Mouse (Mus musculus): Measurements from ENCODE around the gene Lsp1. TPM values are rescaled to one million over a fixed set of nuclear protein-coding genes. Genes with fewer than 3 reads are reported as not detected.

Lsp1 gene
- total RNA-seq, 1 experiment: 13.7 TPM

- no peak overlapping the region for H3K9ac ChIP-seq (ENCODE audit: insufficient read depth, low read depth, low read length, poor library complexity, severe bottlenecking)
- H3K27ac ChIP-seq (ENCODE audit: insufficient read depth, low read depth, low read length, poor library complexity, severe bottlenecking): no peak overlapping the region
- no peaks in the 10 kb centered on the region for H3K4me1 ChIP-seq (ENCODE audit: control insufficient read depth in 2 of 2, insufficient read depth in 2 of 2, low read length in 2 of 2, poor library complexity in 1 of 2)
- in situ Hi-C loops (cut with MboI; ENCODE audit: low sequenced_read_pairs in 2 of 2, unreplicated experiment in 2 of 2): no loop called here
- no peaks in the 10 kb centered on the region for H3K36me3 ChIP-seq (ENCODE audit: control insufficient read depth, insufficient read depth, low read length, poor library complexity, severe bottlenecking)
- no peak for DNase-seq (ENCODE audit: low read depth, low spot score)
- H3K9me3 ChIP-seq (ENCODE audit: control insufficient read depth, insufficient read depth, low read depth, low read length): no peaks in the 10 kb centered on the region
- H3K4me3 ChIP-seq (ENCODE audit: insufficient read depth in 1 of 2, low read depth in 1 of 2, low read length in 2 of 2, poor library complexity in 1 of 2, severe bottlenecking in 1 of 2): no peak overlapping the region
- no peak for TF ChIP-seq CHD2 (IDR thresholded peaks at IDR 0.05; ENCODE audit: low read depth, low read length)
Measured at GRCm38 (mm10) chr7:142461446-142461845, 837 bp downstream of the Lsp1 start.

- H3K4me1 ChIP-seq (ENCODE audit: control insufficient read depth in 2 of 2, insufficient read depth in 2 of 2, low read length in 2 of 2, poor library complexity in 1 of 2): no peaks in the 10 kb centered on the region
- H3K27ac ChIP-seq (ENCODE audit: insufficient read depth, low read depth, low read length, poor library complexity, severe bottlenecking): no peak overlapping the region
- H3K36me3 ChIP-seq (ENCODE audit: control insufficient read depth, insufficient read depth, low read length, poor library complexity, severe bottlenecking): no peaks in the 10 kb centered on the region
- DNase-seq (ENCODE audit: low read depth, low spot score): no peak
- TF ChIP-seq ZNF384 (IDR thresholded peaks at IDR 0.05; ENCODE audit: low read depth, low read length) (no peak), HCFC1 (IDR thresholded peaks at IDR 0.05; ENCODE audit: borderline replicate concordance, insufficient read depth, low read length) (no peak), CHD2 (IDR thresholded peaks at IDR 0.05; ENCODE audit: low read depth, low read length) (no peak), MAFK (IDR thresholded peaks at IDR 0.05; ENCODE audit: insufficient read depth, low read depth, low read length) (no peak), ZC3H11A (IDR thresholded peaks at IDR 0.05; ENCODE audit: borderline replicate concordance, low read depth, low read length) (no peak)
- H3K9me3 ChIP-seq (ENCODE audit: control insufficient read depth, insufficient read depth, low read depth, low read length): no peaks in the 10 kb centered on the region
- in situ Hi-C loops (cut with MboI; ENCODE audit: low sequenced_read_pairs in 2 of 2, unreplicated experiment in 2 of 2): no loop called here
- no peak overlapping the region for H3K9ac ChIP-seq (ENCODE audit: insufficient read depth, low read depth, low read length, poor library complexity, severe bottlenecking)
- no peak overlapping the region for H3K4me3 ChIP-seq (ENCODE audit: insufficient read depth in 1 of 2, low read depth in 1 of 2, low read length in 2 of 2, poor library complexity in 1 of 2, severe bottlenecking in 1 of 2)
Measured at GRCm38 (mm10) chr7:142462190-142462589, 1.6 kb downstream of the Lsp1 start.

GRCm38 (mm10) chr7:142462594-142463078 lies 2.0 kb downstream of the Lsp1 start:
- no peak overlapping the region for H3K9ac ChIP-seq (ENCODE audit: insufficient read depth, low read depth, low read length, poor library complexity, severe bottlenecking)
- TF ChIP-seq CHD2 (IDR thresholded peaks at IDR 0.05; ENCODE audit: low read depth, low read length) (no peak), MAFK (IDR thresholded peaks at IDR 0.05; ENCODE audit: insufficient read depth, low read depth, low read length) (no peak), ZC3H11A (IDR thresholded peaks at IDR 0.05; ENCODE audit: borderline replicate concordance, low read depth, low read length) (no peak), HCFC1 (IDR thresholded peaks at IDR 0.05; ENCODE audit: borderline replicate concordance, insufficient read depth, low read length) (no peak), ZNF384 (IDR thresholded peaks at IDR 0.05; ENCODE audit: low read depth, low read length) (no peak)
- no peak overlapping the region for H3K4me3 ChIP-seq (ENCODE audit: insufficient read depth in 1 of 2, low read depth in 1 of 2, low read length in 2 of 2, poor library complexity in 1 of 2, severe bottlenecking in 1 of 2)
- no peaks in the 10 kb centered on the region for H3K36me3 ChIP-seq (ENCODE audit: control insufficient read depth, insufficient read depth, low read length, poor library complexity, severe bottlenecking)
- H3K27ac ChIP-seq (ENCODE audit: insufficient read depth, low read depth, low read length, poor library complexity, severe bottlenecking): no peak overlapping the region
- no peak for DNase-seq (ENCODE audit: low read depth, low spot score)
- H3K4me1 ChIP-seq (ENCODE audit: control insufficient read depth in 2 of 2, insufficient read depth in 2 of 2, low read length in 2 of 2, poor library complexity in 1 of 2): no peaks in the 10 kb centered on the region
- in situ Hi-C loops (cut with MboI; ENCODE audit: low sequenced_read_pairs in 2 of 2, unreplicated experiment in 2 of 2): no loop called here
- H3K9me3 ChIP-seq (ENCODE audit: control insufficient read depth, insufficient read depth, low read depth, low read length): no peaks in the 10 kb centered on the region

- H3K9ac ChIP-seq (ENCODE audit: insufficient read depth, low read depth, low read length, poor library complexity, severe bottlenecking): no peak overlapping the region
- no peaks in the 10 kb centered on the region for H3K9me3 ChIP-seq (ENCODE audit: control insufficient read depth, insufficient read depth, low read depth, low read length)
- TF ChIP-seq MAFK (IDR thresholded peaks at IDR 0.05; ENCODE audit: insufficient read depth, low read depth, low read length) (no peak), ZC3H11A (IDR thresholded peaks at IDR 0.05; ENCODE audit: borderline replicate concordance, low read depth, low read length) (no peak), ZNF384 (IDR thresholded peaks at IDR 0.05; ENCODE audit: low read depth, low read length) (no peak), CHD2 (IDR thresholded peaks at IDR 0.05; ENCODE audit: low read depth, low read length) (no peak), HCFC1 (IDR thresholded peaks at IDR 0.05; ENCODE audit: borderline replicate concordance, insufficient read depth, low read length) (no peak)
- peaks cover 0 to 3% of the 10 kb centered on the region in 2 experiments; a peak in 1 of 4 replicates for H3K4me1 ChIP-seq (ENCODE audit: control insufficient read depth in 2 of 2, insufficient read depth in 2 of 2, low read length in 2 of 2, poor library complexity in 1 of 2)
- in situ Hi-C loops (cut with MboI; ENCODE audit: low sequenced_read_pairs in 2 of 2, unreplicated experiment in 2 of 2): no loop called here
- no peak overlapping the region for H3K4me3 ChIP-seq (ENCODE audit: insufficient read depth in 1 of 2, low read depth in 1 of 2, low read length in 2 of 2, poor library complexity in 1 of 2, severe bottlenecking in 1 of 2)
- H3K27ac ChIP-seq (ENCODE audit: insufficient read depth, low read depth, low read length, poor library complexity, severe bottlenecking): no peak overlapping the region
- no peak for DNase-seq (ENCODE audit: low read depth, low spot score)
- no peaks in the 10 kb centered on the region for H3K36me3 ChIP-seq (ENCODE audit: control insufficient read depth, insufficient read depth, low read length, poor library complexity, severe bottlenecking)
Measured at GRCm38 (mm10) chr7:142470171-142470691, 9.6 kb downstream of the Lsp1 start.

Measured in ES-E14 (cell line).